Mouse (Mus musculus): ENCODE results near the gene Scel.
A peak's percentile ranks its signal among the peaks of the same experiment; 100 is the strongest.
"Not testable (repeated sequence)": the region's sequence is repeated elsewhere in the genome, so short reads cannot be mapped to it uniquely, and the experiment has no call there.

Scel gene

DNA sequence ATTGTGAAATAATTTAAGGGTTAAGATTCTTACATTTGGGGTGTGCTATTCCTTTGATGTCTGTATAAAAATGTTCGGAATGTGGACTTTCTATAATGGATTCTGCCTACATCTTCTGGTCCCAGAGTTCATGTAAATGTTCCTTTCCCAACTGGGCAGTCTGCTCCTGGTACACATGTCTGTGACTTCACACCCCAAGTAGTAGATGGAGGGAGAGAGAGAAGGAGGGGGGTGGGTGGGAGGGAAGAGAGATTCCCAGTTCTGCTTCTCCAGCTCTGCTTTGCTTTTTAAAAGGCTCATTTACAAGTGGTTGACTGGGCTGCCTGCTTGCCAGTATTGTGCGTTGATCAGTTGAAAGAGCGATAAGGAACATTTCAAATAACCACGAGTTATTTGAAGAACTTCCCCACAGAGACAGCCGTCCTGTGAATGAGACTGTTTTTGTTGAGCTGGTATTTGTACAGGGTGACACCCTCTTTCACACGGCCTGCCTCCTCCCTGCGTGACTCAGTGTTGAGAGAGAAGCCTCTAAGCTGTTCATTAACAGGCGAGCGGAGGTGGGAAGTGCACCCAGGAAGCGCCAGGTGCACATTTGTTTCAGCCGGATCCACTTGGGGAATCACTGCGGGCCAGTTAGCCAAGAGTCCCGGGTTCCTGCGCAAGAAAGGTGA lies at the start of gene Scel:
Gene Scel (plus strand): TSS at position 541 of the 671 bp plus-strand sequence.
- peak; percentile 24 to 40 for DNase-seq

DNA sequence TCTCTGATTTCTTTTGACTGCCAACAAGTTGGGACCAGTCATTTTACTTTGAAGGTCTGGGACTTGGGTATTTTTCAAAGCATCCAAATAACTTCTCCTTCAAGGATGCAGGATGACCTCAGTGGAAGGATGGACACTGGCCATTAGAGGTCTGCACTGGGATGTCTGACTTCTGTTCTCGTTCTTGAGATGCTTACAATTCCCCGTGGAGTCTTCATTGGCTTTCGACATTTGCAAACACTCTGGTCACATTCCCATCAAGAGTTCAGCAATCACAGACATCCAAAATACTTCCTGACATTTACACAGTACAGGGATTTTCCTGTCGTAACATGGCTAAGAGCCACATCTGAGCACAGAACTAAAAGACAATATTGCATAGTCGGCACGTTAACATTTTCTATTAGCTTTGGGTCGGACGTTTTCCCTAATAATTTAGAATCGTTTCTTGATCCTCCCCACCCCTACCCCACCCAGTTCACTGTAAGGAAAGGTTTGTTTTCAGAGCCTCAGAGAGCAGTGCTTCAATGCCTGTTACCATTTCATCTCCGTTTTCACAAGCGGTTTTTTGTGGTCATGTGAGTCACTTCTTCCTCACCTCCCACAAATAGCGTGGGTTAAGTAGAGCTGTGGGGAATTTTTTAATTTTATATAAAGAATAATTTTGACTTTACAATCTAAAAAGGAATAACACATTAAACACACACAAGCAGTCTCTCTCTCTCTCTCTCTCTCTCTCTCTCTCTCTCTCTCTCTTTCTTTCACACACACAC lies 44.3 kb upstream of the Scel start:
- DNase-seq, result no peak

DNA sequence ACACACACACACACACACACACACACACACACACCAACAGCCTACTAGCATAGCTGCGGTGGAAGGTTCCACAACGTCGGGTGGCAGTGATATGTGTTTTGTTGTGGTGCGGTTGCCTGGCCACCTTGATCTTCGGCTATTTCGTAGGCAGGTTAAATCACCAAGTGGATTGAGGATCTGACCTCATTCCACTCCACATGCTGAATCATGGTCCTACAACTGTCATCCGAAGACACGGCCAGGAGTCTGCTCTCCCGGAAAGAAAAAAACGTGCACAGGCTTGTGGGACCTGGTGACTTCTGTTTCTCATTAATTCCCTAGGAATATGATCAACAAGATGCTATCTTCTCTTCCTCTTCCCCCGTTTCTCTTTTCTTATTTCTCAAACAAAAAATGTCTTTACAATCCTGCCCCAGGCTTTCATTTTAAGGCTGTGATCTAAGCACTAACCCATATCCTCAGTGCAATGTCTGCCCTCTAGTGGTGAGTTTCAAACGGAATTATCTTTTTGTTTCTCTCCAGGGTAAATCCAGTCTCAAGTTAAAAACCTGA lies 43.6 kb upstream of the Scel start:
- DNase-seq, result peak; percentile 20 to 40

DNA sequence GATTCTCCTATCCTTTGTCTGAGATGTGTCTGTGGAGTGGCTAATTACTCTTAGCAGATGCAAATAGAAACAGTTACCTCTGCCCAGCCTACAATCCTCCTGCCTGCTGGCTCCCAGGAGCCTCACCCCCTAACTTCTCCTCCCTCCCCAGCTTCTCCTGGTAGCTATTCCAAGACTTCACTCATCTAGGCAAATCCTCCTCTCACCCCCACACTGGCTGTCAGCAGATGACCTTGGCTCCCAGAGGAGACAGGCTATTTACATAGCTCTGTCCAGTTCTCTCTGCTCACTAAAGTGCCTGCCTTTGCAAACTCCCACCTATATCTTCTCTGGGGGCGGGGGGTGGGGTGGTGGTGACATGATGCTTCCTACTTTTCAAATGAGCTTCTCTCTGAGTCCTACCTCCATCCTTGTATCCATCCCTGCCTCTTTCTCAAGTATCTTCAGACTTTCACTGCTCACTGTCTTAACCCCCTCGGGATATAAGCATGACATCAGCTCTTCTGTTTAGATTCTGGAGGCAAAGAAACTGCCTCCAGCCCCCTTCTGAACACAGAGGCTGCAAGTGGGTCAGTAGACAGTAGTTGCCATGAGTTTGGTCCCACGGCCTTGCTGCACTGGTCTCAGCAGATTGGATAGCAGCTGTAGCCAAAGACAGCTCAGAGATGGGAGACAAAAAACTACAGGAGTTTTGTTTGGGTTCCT lies 41.9 kb upstream of the Scel start:
- no peak for DNase-seq

DNA sequence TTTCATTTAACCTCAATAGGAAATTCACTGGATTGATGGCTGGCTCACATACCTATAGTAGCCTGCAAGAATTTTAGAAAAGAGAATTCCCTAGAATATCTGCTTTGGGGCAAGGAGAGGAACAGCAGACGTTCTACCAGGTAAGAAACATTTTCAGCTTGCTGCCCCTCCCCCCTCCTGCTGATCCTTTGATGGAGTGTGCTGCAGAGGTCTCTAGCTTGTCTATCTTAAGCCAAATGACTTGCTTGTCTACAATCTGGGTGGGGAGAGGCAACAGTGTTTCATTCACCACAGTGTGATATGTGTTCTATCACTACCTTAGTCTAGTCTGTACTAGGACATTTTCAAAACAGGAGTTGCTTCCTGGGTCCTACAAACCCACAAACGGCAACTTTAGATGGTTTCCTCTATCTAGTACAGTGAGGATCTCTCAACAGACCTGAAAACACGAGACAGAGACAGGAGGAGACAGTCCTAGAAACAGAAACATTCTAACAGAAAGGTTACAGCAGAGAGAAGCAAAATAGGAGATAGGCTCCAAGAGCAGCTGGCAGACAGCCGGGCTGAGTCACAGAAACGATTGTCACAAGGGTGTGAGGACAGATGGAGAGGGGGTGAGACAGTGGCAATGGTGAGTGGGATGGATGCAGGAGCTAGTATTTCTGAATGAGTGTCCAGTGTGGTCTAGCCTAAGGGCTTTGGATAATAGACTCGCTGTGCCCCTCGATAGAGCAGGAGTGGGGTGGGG lies 41.2 kb upstream of the Scel start:
- no peak for DNase-seq

DNA sequence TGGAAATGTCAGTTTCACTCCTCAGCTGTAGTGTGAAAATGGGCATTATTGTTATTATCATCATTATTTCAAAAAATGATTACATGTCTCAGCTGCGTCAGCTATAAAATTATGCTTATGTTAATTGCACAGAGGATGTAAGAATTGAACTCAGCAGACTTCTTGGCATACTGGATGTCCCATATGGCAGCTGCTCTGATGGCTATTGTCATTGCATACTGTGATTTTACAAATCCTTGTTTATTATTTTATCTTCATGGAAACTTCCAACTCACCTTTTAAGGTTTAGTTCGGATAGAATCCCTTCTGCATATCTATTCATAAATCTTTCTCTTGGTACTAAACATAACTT lies 40.6 kb upstream of the Scel start:
- no peak for DNase-seq

DNA sequence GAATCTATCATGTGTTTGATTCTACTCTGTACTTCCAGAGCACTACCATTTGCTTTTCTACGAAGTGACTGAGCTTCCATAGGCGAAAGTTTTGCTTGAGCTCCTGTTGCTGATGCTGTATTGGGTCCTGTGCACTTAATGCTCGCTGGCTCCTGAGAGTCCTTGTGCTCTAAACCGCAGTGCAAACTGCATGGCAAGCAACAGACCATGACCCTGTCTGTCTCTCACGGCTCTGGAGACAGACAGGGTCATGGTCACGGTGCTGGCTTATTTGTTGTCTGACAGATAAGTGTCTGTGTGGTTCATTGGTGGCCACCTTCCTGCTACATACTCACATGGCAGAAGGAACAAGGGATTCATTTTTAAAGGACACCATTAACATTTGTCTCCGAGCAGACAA lies 37.8 kb upstream of the Scel start:
- no peak for DNase-seq

DNA sequence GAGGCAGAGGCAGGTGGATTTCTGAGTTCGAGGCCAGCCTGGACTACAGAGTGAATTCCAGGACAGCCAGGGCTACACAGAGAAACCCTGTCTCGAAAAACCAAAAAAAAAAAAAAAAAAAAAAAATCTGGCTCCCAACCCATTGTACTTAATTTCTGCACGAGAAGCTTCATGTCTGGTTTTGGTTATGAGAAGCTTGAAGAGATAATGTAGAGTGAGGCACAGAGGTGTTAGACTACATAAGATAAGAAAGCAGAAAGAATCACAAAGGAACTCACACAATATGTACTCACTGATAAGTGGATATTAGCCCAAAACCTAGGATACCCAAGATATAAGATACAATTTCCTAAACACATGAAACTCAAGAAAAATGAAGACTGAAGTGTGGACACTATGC lies 36.9 kb upstream of the Scel start:
- DNase-seq, result not testable (repeated sequence)

DNA sequence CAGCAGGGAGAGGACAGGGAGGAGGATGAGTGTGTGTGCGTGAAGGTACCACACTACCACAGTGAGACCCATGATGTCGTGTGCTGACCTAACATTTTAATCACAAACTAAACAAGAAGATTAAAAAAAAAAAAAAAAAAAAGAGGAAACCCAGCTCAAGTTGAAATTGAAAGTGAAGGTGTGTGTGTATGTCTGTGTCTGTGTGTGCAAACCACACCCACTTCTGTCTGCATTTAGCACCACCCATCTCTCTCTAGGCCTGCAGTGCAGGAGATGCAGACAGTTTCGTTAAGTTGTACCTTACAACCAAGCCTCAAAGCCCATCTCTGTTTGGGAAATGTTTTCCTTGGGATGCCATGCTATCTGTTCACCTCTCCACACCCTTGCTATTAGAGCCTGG lies 35.9 kb upstream of the Scel start:
- DNase-seq, result no peak

DNA sequence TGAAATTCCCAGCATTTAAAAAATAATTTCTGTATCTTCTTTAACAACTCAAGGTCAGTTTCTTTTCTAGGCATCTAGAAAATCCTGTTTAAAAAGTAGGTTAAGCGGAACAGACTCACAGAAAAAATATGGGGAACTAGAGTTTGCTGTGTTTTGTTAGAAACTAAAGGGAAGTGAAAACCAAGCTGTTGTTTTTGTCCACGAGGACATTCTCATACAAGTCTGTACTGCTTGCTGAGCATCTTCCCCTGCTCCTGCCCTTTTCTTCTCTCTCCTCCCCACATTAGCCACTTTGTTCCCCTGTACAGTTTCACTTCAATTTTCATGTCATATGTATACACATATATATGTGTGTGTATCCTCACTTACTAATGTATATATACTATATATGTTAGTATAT lies 35.2 kb upstream of the Scel start:
- DNase-seq, result no peak

DNA sequence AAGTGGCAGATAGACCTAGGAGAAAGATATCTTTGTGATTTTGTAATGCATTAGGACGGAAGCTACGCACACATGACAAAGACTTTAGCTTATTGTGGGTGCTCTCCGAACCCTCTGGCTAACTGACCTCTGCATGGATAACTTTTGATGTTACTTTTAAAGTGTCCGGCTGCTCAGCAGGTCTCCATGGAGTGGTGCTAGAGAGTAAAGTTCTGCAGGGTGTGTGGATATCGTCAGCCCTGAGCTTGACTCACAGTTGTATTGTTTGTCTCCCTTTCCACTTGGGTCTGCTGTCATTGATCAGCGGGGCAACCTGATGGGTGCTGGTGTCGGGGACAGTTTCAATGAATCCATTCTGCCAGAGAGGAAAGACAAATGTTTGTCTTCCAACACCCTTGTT lies 33.7 kb upstream of the Scel start:
- DNase-seq, result no peak

DNA sequence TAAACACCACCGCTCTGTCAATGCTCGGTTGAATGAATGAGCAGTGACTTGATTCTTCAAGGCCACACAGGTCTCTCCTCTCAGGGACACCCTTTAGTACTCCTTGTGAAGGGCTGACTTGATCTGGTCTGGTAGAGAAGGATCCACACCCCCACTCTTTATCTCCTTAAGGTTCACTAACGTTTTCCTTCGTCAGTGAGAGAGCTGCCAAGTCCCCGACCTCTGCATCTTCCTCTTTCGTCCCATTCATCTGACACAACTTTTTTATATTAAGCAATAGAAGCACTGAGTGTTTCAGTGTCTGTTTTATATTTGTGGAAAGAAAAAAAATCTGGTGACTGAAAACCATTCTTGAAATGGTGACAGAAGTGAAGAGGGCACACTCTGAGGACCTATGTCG lies 31.6 kb upstream of the Scel start:
- no peak for DNase-seq

DNA sequence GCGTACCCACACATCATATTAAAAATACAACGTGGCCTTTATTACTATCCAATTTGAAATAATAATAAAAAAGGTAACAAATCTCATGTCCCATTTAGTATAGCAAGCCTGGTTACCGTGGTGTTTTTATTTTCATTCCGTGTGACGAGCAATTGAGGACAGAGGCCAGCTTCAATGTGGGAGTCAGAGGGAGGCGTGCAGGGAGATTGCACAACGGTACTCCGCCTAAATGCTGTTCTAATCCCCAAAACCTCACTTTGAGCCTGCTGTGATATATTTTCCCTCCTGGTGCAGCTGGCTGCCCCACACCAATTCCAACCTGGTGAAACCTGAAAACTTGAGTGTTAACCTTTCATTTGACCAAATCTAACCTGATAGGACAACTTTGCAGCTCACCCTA lies 27.5 kb upstream of the Scel start:
- no peak for DNase-seq

DNA sequence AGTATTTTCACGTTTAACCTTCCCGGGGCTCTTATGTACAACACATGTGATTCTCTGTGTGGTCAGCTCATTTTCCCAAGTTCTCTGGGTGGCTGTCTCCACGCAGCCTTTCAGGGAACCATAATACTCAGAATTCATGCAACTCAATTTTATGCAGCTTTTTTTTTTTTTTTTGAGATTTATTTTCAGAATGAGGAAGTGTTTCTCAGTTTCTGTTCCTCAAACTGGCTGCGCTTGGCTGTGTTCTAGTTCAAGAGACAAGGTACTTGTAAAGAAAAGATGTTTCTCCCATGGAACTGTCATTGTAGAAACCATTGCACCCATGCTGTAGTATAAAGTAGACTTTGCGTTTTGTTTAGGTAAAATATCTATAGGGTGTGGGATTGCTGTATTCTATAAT lies 26.2 kb upstream of the Scel start:
- no peak for DNase-seq

DNA sequence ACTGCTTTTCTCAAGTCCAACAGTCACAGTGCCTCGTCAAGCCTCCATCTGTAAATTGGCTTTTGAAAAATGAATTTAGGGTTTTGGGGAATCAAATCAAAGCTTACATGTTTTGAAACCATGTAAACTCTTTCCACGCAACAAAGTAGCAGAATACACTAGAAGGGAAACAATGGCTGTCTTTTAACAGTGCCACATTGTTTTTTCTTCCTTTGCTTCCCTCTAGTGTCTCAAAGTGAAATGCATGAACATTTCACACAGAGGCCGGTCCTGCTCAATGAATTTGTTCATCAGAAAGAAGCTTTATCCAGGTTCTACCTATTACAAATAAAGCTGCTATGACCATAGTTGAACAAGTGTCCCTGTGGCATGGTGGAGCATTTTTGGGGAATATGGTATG lies 24.5 kb upstream of the Scel start:
- no peak for DNase-seq

DNA sequence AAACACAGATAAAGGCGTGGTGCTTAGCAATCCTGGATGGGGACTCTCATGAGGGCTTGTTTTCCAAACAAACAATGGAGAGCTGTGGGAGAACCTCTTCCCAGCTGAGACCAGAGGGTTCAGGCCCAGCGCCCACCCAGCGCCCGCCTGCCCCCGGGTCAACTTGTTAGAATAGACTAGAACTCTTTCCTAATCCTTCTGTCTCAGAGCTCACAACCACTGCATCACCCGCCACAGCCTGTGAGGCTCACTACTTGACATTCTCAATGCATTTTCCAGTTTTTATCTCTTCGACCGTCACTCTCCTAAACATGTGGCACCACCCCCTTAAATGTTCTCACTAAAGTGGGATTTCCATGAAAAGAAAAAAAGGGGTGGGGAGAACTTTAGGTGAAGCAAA lies 14.9 kb upstream of the Scel start:
- DNase-seq, result no peak

DNA sequence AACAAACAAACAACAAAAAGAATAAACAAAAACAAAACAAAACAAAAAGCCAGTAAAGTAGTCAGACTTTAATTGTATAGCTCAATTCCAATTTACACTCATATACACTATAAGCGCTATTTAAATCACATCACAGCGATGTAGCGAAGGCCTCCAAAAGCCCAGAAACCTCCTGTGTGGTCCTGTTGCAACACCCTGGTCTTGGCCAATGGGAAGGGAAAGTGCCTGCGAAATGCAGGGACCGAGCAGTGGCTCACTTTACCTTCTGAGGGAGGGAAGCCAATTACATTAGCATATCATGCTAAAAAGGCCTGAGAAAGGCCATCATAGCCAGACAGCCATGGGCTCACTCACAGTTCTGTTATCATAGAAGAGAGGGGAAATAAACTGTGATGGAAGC lies 14.5 kb upstream of the Scel start:
- DNase-seq, result no peak

DNA sequence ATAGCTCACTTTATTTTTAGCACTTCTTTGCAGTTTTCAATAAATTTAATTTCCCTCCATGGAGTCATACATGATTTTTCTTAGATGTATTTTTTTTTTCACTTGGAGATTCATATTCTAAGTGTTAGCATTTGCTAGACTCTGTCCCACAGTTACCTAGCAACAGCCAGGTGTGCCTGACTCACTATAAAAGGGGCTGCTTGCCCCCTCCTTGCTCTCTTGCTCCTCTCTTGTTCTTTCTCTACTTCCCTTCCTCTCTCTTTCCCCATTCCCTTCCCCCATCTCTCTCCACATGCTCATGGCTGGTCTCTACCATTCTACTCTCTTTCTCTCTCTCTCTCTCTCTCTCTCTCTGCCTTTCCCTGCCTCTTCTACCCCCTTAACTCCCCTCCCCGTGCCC lies 14.1 kb upstream of the Scel start:
- no peak for DNase-seq

DNA sequence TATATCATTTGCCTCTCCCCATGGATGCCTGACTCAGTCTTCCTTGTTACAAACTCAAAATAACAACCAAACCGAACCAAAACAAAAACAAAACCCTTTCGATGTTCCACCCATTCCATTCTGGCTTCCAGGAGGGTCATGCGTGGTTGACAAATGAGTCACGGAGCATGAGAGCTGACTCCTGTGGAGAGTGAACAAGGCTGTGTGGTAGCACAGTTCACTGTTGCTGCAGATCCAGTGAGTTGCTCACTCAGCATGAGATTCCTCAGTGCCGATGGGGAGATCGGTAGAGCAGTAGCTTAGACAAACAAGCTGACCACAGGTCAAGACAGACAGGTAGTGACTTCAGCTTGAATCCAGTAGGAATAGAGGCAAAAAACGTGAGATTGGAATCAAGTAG lies 12.8 kb upstream of the Scel start:
- DNase-seq, result no peak

DNA sequence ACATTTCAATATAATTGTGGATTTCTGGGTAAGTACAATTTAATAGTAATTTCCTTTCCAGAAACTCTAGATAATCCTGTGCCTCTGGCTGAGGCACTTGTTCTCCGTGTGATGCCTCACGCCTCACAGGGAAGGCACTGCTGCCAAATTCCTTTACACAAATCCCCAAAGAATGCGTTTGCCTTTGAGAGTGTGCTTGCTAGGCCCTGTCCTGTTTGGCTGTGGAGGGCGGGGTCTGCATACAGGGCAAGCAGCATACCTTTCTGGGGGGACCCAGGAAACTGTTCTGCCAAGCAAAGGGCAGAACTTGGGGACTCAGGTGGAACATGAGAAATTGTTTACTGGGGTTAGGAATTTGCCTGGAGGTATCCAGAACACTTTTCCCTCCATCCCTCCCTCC lies 12.2 kb upstream of the Scel start:
- DNase-seq, result peak in 1 of 2 experiments; percentile 42

DNA sequence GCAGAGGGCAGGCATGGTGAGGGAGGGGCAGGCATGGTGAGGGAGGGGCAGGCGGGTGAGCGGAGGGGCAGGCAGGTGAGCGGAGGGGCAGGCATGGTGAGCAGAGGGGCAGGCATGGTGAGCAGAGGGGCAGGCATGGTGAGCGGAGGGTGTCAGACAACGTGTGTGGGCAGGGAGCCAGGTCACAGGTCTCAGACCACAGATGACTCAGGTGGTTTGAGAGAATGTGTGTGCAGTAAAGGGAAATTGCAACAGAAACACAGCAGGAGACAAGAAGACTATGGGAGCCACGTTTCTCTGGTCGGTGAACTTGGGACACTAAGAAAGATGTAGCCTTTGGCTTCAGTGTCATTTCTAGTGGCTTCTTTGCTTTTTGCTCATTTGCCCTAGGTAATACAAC lies 8.6 kb upstream of the Scel start:
- no peak for DNase-seq

DNA sequence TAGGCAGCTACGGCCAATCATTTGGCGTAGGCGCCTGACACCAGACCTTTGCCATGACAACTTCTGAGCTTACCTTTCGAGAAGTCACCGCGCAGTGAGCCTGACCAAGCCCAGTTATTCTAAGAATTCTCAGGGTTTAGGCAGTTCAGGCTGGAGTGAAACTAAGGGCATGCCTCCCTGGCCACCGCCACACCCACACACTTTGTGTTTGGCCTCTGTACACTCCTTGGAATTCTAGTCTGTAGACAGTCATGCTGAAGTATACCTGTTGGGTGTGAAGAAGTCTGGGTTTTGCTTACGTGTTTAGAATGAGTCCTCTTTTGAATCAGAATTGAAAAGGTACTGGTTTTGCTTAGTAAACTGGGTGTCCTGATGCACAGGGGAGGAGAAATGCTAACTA lies 3.6 kb upstream of the Scel start:
- DNase-seq, result peak; percentile 7 to 52

DNA sequence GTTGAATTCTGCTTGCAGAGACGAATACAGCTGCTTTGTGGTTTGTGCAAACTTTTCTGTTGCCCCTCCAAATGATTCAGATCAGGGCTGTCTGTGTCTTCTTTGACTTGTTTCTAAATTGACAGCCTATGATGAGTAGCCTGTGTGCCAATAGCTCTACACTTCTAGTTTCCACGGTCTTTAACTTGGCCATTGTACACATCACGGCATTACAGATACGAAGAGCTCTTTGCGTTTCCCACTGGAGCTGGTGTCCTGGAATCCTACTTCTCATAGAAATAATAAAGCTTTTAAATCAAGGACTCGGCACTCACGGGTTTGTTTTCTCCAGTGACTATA lies 300 bp downstream of the Scel start:
- DNase-seq, result no peak

Measured in lung, postnatal 4 days (tissue).